Mouse (Mus musculus): ENCODE measurements around the gene Dhrs13. TPM values are rescaled to one million over a fixed set of nuclear protein-coding genes. Genes with fewer than 3 reads are reported as not detected.
"Not testable (repeated sequence)": the region's sequence is repeated elsewhere in the genome, so short reads cannot be mapped to it uniquely, and the experiment has no call there.

The Dhrs13 gene
- polyA plus RNA-seq, 1 experiment from 2014 or later: 17.5 TPM

DNA sequence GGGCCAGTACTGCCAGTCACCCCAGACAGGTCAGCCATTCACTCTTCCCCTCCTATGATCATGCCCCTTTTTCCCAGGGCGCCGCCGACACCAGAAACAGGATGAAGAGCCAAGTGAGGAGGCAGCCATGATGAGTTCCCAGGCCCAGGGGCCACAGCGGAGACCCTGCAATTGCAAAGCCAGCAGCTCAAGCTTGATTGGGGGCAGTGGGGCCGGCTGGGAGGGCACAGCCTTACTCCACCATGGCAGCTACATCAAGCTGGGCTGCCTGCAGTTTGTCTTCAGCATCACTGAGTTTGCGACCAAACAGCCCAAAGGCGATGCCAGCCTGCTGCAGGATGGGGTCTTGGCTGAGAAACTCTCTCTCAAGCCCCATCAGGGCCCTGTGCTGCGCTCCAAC lies 2.8 kb upstream of the Dhrs13 start:
- H3K27me3 ChIP-seq (ENCODE audit: low read depth, poor library complexity, severe bottlenecking): no peaks in the 10 kb centered on the region
- H3K9me3 ChIP-seq (replicated peaks): no peaks in the 10 kb centered on the region
- H3K4me3 ChIP-seq: no peak overlapping the region
- WGBS: 90% methylated on average over 8 of the region's 8 CpGs
- peaks cover 44% of the 10 kb centered on the region for H3K4me1 ChIP-seq
- no peak for DNase-seq (ENCODE audit: low spot score)
- H3K36me3 ChIP-seq: peaks cover 68% of the 10 kb centered on the region
- H3K27ac ChIP-seq: no peak overlapping the region

DNA sequence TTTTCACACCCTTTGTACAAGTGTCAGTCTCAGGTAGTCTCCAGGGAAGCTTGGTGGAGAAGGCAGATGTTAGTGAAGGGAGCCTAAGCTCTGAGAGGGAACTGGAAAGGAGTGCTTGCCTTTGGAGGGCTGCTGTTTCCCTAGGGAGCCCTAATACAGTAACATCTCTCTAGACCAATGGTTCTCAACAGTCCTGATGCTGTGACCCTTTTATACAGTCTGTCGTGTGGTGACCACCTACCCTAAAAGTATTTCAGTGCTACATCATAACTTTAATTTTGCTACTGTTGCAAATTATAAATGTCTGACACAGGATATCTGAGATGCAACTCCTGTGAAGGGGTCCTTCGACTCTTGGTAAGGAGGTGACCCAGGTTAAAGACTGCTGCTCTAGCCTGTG lies 1.5 kb upstream of the Dhrs13 start:
- no peak for DNase-seq (ENCODE audit: low spot score)
- Histone ChIP-seq H3K27me3 (ENCODE audit: low read depth, poor library complexity, severe bottlenecking) (no peaks in the 10 kb centered on the region), H3K9me3 (replicated peaks) (no peaks in the 10 kb centered on the region), H3K4me1 (peaks cover 45% of the 10 kb centered on the region), H3K36me3 (peaks cover 65% of the 10 kb centered on the region), H3K27ac (no peak overlapping the region), H3K4me3 (no peak overlapping the region)
- 74% methylated on average over 2 of the region's 2 CpGs for WGBS

DNA sequence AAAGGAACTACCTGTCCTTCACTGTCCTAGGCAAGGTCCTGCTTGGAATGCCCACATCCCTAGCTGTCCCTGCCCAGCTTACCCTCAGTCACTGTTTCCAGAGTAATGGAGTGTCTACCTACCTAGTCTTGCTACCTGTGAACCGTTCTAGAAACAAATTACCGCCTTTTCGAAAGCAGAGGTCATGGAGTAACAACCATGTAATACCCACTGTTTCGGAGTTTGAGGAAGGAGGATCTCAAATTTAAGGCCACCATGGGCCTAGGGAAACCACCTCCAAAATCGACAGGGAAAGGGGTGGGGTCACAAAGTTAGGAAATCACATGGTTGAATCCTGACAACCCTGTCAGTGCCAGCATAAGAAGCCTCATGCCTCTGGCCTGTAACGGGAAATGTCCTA lies 691 bp upstream of the Dhrs13 start:
- Histone ChIP-seq H3K27ac (peak overlapping the region; percentile 92; the same call in 1 of the 2 replicates), H3K9me3 (replicated peaks) (no peaks in the 10 kb centered on the region), H3K4me3 (peak overlapping the region; percentile 79), H3K36me3 (peaks cover 57% of the 10 kb centered on the region), H3K27me3 (ENCODE audit: low read depth, poor library complexity, severe bottlenecking) (no peaks in the 10 kb centered on the region), H3K4me1 (peaks cover 45% of the 10 kb centered on the region)
- DNase-seq (ENCODE audit: low spot score): no peak
- 38% methylated on average over 6 of the region's 6 CpGs for WGBS

DNA sequence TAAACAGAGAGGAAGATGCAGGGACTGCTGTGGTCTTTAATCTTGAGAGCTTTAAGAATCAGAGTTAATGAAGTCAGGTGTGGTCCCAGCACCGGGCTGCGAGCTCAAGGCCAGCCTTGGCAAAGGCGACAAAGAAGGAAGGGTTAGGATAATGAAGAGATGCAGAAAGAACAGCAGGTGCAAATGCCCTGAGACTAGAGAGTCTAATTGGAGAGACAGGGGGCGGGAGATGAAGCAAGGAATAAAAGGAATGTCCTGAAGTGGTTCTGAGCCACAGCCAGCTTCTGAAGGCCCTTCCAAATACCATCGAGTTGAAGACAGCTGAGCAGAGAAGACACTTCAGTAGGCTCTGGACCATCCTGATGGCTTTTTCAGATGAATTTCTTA lies 722 bp downstream of the Dhrs13 start:
- Histone ChIP-seq H3K4me3 (peak overlapping the region; percentile 79), H3K4me1 (peaks cover 57% of the 10 kb centered on the region), H3K36me3 (peaks cover 48% of the 10 kb centered on the region), H3K9me3 (replicated peaks) (no peaks in the 10 kb centered on the region), H3K27me3 (ENCODE audit: low read depth, poor library complexity, severe bottlenecking) (no peaks in the 10 kb centered on the region), H3K27ac (peak overlapping the region; percentile 92)
- 21% methylated on average over 5 of the region's 5 CpGs for WGBS
- no peak for DNase-seq (ENCODE audit: low spot score)

DNA sequence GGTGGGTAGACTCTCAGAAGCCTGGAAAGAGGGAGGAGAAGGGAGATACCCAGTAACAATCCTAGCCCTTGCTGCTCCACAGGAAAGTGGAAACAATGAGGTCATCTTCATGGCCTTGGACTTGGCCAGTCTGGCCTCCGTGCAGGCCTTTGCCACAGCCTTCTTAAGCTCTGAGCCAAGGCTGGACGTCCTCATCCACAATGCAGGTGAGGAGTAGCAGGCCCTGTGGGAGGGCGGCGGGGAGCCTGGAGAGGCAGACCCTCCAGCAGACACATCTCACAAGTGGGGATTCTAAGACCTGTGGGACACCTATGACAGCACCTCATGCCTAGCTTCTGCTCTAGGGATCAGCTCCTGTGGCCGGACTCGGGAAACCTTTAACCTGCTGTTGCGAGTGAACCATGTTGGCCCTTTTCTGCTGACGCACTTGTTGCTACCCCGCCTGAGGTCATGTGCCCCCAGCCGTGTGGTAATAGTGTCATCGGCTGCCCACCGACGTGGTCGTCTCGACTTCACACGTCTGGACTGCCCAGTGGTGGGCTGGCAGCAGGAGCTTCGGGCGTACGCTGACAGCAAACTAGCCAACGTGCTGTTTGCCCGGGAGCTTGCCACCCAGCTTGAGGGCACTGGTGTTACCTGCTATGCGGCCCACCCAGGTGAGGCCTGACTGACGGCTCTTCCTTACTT lies 2.0 kb downstream of the Dhrs13 start:
- WGBS: 93% methylated on average over 23 of the region's 23 CpGs
- 0 out of 2 replicates have a peak overlapping the region, but pooled peaks have one; percentile 3 for H3K4me3 ChIP-seq
- no peak overlapping the region for H3K27ac ChIP-seq
- H3K9me3 ChIP-seq (replicated peaks): no peaks in the 10 kb centered on the region
- peaks cover 35% of the 10 kb centered on the region for H3K36me3 ChIP-seq
- peaks cover 69% of the 10 kb centered on the region for H3K4me1 ChIP-seq
- no peaks in the 10 kb centered on the region for H3K27me3 ChIP-seq (ENCODE audit: low read depth, poor library complexity, severe bottlenecking)
- DNase-seq (ENCODE audit: low spot score): no peak

DNA sequence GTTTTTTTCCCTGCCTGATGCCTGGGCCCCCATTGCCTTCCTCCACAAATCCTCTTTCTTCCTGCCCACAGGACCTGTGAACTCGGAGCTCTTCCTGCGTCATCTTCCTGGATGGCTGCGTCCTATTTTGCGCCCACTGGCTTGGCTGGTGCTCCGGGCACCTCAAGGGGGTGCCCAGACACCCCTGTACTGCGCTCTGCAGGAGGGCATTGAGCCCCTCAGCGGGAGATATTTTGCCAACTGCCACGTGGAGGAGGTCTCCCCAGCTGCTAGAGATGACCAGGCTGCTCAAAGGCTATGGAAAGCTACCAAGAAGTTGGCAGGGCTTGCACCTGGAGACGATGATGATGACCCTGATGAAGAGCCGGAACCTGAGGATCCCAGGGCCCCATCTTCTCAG lies 4.7 kb downstream of the Dhrs13 start:
- Histone ChIP-seq H3K4me3 (peak overlapping the region; percentile 9; the same call in 1 of the 2 replicates), H3K9me3 (replicated peaks) (no peaks in the 10 kb centered on the region), H3K27ac (0 out of 2 replicates have a peak overlapping the region, but pooled peaks have one; percentile 53), H3K27me3 (ENCODE audit: low read depth, poor library complexity, severe bottlenecking) (no peaks in the 10 kb centered on the region), H3K36me3 (peaks cover 38% of the 10 kb centered on the region), H3K4me1 (peaks cover 48% of the 10 kb centered on the region)
- 82% methylated on average over 10 of the region's 10 CpGs for WGBS
- no peak for DNase-seq (ENCODE audit: low spot score)

- no peaks in the 10 kb centered on the region for H3K9me3 ChIP-seq (replicated peaks)
- peak; percentile 79 for DNase-seq (ENCODE audit: low spot score)
- 3% methylated on average over 55 of the region's 55 CpGs for WGBS
- H3K36me3 ChIP-seq: peaks cover 51% of the 10 kb centered on the region
- H3K4me3 ChIP-seq: peak within 1 kb of the TSS; percentile 74
- peaks cover 35% of the 10 kb centered on the region for H3K4me1 ChIP-seq
- H3K27me3 ChIP-seq (ENCODE audit: low read depth, poor library complexity, severe bottlenecking): no peaks in the 10 kb centered on the region
- peak within 1 kb of the TSS; percentile 87 for H3K27ac ChIP-seq
Observed at GRCm38 (mm10) chr11:78037831-78038752, 6.0 kb downstream of the Dhrs13 start, which contains the start of gene Flot2. Gene Flot2 (plus strand): TSS chr11:78037931.

DNA sequence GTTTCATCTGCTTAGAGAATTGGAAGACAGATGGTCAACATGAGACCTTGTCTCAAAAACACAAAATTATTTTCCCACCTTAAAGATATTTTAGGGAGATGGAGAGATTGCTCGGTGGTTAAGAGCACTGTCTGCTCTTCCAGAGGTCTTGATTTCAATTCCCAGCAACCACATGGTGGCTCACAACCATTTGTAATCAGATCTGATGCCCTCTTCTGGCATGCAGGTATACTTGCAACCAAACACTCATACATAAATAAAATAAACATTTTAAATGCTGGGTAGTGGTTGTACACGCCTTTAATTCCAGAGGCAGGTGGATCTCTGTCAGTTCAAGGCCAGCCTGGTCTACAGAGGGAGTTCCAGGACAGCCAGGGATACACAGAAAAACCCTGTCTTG lies 8.8 kb downstream of the Dhrs13 start:
- no peak for DNase-seq (ENCODE audit: low spot score)
- no peaks in the 10 kb centered on the region for H3K27me3 ChIP-seq (ENCODE audit: low read depth, poor library complexity, severe bottlenecking)
- WGBS: 91% methylated on average over 2 of the region's 2 CpGs
- peaks cover 27% of the 10 kb centered on the region for H3K4me1 ChIP-seq
- peaks cover 44% of the 10 kb centered on the region for H3K36me3 ChIP-seq
- no peak overlapping the region for H3K27ac ChIP-seq
- H3K4me3 ChIP-seq: no peak overlapping the region
- H3K9me3 ChIP-seq (replicated peaks): no peaks in the 10 kb centered on the region

GRCm38 (mm10) chr11:78042290-78042870 lies 10.3 kb downstream of the Dhrs13 start:
- Histone ChIP-seq H3K4me1 (peaks cover 19% of the 10 kb centered on the region), H3K36me3 (peaks cover 45% of the 10 kb centered on the region)
- not testable (repeated sequence) for H3K27ac ChIP-seq; H3K4me3 ChIP-seq; H3K27me3 ChIP-seq (ENCODE audit: low read depth, poor library complexity, severe bottlenecking); DNase-seq (ENCODE audit: low spot score); H3K9me3 ChIP-seq (replicated peaks)
- 91% methylated on average over 4 of the region's 4 CpGs for WGBS

DNA sequence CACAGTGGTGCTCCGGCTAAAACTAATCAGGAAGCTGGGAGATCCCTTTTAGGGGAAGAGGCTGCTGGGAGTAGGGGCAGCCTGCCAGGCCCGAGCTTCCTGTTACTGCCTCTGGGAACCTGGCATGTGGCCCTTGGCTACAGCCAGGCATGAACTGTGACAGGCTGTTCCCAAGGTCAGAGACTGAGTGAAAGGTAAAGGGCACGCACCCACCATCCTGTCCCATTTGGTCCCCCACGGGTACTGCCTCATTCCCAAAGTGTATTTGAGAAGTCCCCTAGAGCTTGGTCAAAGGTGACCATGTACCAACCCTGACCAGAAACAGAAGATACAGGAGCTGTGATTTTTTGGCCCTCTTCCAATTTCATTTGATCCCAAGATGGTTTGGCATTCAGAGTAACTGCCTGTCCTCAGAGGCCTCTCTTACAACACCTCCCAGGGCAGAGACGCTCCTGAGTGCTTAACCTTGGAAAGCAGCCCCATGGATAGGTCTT lies 12.7 kb downstream of the Dhrs13 start:
- Histone ChIP-seq H3K4me1 (no peaks in the 10 kb centered on the region), H3K36me3 (peaks cover 53% of the 10 kb centered on the region), H3K27me3 (ENCODE audit: low read depth, poor library complexity, severe bottlenecking) (no peaks in the 10 kb centered on the region), H3K27ac (no peak overlapping the region), H3K4me3 (no peak overlapping the region), H3K9me3 (replicated peaks) (no peaks in the 10 kb centered on the region)
- DNase-seq (ENCODE audit: low spot score): no peak
- WGBS: 90% methylated on average over 5 of the region's 5 CpGs

- not testable (repeated sequence) for H3K4me1 ChIP-seq; H3K4me3 ChIP-seq; H3K9me3 ChIP-seq (replicated peaks); H3K27ac ChIP-seq; DNase-seq (ENCODE audit: low spot score); H3K27me3 ChIP-seq (ENCODE audit: low read depth, poor library complexity, severe bottlenecking)
- WGBS: 82% methylated on average over 4 of the region's 4 CpGs
- H3K36me3 ChIP-seq: peaks cover 49% of the 10 kb centered on the region
Observed at GRCm38 (mm10) chr11:78048637-78049036, 16.6 kb downstream of the Dhrs13 start.

GRCm38 (mm10) chr11:78053078-78053477 lies 21.0 kb downstream of the Dhrs13 start:
- Histone ChIP-seq H3K4me3 (no peak overlapping the region), H3K9me3 (replicated peaks) (no peaks in the 10 kb centered on the region), H3K27me3 (ENCODE audit: low read depth, poor library complexity, severe bottlenecking) (no peaks in the 10 kb centered on the region), H3K36me3 (peaks cover 81% of the 10 kb centered on the region), H3K4me1 (no peaks in the 10 kb centered on the region), H3K27ac (no peak overlapping the region)
- no peak for DNase-seq (ENCODE audit: low spot score)
- 93% methylated on average over 8 of the region's 8 CpGs for WGBS

Data from limb, embryonic 10.5 days (tissue).